Mouse (Mus musculus) cerebellum, adult 2 months (tissue): Measurements from ENCODE around the gene Plcl2. TPM values are rescaled to one million over a fixed set of nuclear protein-coding genes. Genes with fewer than 3 reads are reported as not detected.
"Not testable (repeated sequence)": the region's sequence is repeated elsewhere in the genome, so short reads cannot be mapped to it uniquely, and the experiment has no call there.

ENCODE experiments used
- DNase-seq, 2 experiments: peaks; one replicate each; pipeline ENCODE4 v3.0.0; 2021
- H3K27ac ChIP-seq: fragments of 200-500 bp; 2 replicates; pipeline ENCODE4 v1.5.1; 2012; ENCODE audit warnings: low read length, control low read depth, inconsistent platforms; ENCODE audit not compliant: insufficient read depth
- H3K27me3 ChIP-seq: fragments of 200-500 bp; 2 replicates; pipeline ENCODE4 v1.6.1; 2012; ENCODE audit warnings: inconsistent platforms, mild to moderate bottlenecking, low read length, moderate library complexity; ENCODE audit not compliant: control insufficient read depth, insufficient read depth
- H3K4me1 ChIP-seq: fragments of 200-500 bp; 2 replicates; pipeline ENCODE4 v1.6.1; 2011; ENCODE audit warnings: low read length; ENCODE audit not compliant: control insufficient read depth, insufficient read depth
- H3K4me3 ChIP-seq: fragments of 200-500 bp; replicated peaks from 2 replicates; pipeline ENCODE3; 2011; ENCODE audit warnings: mild to moderate bottlenecking, low read depth, low read length, control low read depth; ENCODE audit not compliant: insufficient read depth
- CTCF ChIP-seq: fragments of 200-500 bp; IDR thresholded peaks from 2 replicates; pipeline ENCODE4 v1.5.1; 2011; ENCODE audit warnings: low read depth, mild to moderate bottlenecking, control low read depth, low read length, moderate library complexity, borderline replicate concordance; ENCODE audit not compliant: insufficient read depth
- POLR2A ChIP-seq: fragments of 200-500 bp; IDR thresholded peaks from 2 replicates; pipeline ENCODE4 v1.6.1; 2011; ENCODE audit warnings: low read length, control low read depth, borderline replicate concordance; ENCODE audit not compliant: insufficient read depth
- WGBS: fragments of 180-500 bp; shearing (Covaris S2); methylation state at CpG from one replicate; pipeline ENCODE4 v1.1.7; 2018; 5-methylcytosine and 5-hydroxymethylcytosine counted together
- polyA plus RNA-seq: library from polyadenylated mRNA; depleted of rRNA; stranded (reverse); fragments of >200 nt; gene quantifications from 2 replicates; pipeline ENCODE4 v1.2.3, GENCODE M21; 2012

Plcl2 gene
- polyA plus RNA-seq, 1 experiment: 26.5 TPM

DNA sequence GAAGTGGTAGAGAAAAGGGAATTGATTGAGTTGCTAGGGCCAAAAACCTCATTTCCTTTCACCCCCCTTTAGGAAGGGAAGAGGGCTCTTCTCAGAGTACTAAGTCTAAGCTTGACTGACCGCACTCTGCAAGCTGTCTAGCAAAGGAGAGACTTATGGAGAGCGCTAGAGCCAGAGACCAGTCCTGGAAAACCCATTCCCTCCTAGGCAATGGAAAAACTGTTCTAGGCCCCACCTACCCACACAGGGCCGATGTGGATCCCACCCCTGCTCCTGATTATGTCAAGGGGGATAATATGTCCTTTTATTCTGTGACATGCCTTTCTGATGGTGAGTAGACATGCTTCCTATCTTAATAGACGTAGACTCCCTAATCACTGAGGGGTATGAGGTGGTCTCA, 116.4 kb downstream of the Plcl2 start:
- TF ChIP-seq POLR2A: no peak
- no peak for TF ChIP-seq CTCF
- 95% methylated on average over 4 of the region's 4 CpGs for WGBS

DNA sequence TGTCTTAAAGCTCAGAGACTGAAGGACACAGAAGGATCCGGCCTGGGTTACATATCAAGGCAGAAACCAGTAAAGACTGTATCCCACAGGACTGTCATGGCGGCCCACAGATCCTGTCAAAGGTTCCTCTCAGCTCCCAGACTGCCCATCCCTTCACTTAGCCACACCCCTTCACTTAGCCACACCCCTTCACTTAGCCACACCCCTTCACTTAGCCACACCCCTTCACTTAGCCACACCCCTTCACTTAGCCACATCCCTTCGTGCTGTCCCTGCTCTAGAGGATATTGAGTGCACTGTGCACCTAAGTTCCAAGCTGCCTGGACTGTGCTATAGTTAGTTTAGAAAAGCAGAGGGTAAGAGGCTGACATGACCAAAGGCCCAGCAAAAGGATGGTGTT, 118.5 kb downstream of the Plcl2 start:
- TF ChIP-seq POLR2A: no peak
- TF ChIP-seq CTCF: no peak
- WGBS: 97% methylated on average over 3 of the region's 3 CpGs
- Histone ChIP-seq H3K4me3 (no peak overlapping the region), H3K27ac (no peak overlapping the region), H3K27me3 (no peaks in the 10 kb centered on the region), H3K4me1 (peaks cover 7% of the 10 kb centered on the region)
- DNase-seq: no peak

More for the DNA sequence above, 116.4 kb downstream of the Plcl2 start:
- Histone ChIP-seq H3K27ac (no peak overlapping the region), H3K27me3 (no peaks in the 10 kb centered on the region), H3K4me3 (no peak overlapping the region), H3K4me1 (peaks cover 7% of the 10 kb centered on the region)
- DNase-seq: no peak

DNA sequence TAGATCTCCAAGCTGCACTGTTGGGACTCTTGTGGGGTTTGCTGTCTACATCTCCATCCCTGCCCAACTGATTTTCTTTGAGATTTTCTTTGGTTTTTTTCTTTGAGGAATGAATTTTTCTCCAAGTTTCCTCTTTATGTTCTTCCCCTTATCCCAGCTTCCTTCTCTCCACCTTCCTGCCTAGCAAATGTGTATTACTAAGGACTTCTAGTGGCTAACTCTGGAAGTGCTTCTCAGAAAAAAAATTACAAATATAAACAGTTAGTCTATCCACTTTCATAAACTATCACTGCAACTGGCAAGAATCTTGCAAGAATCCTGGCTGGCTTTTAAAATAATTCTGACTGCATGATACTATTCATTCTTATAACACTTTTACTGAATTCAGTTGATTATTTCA, 119.5 kb downstream of the Plcl2 start:
- H3K4me3 ChIP-seq: no peak overlapping the region
- DNase-seq: no peak

DNA sequence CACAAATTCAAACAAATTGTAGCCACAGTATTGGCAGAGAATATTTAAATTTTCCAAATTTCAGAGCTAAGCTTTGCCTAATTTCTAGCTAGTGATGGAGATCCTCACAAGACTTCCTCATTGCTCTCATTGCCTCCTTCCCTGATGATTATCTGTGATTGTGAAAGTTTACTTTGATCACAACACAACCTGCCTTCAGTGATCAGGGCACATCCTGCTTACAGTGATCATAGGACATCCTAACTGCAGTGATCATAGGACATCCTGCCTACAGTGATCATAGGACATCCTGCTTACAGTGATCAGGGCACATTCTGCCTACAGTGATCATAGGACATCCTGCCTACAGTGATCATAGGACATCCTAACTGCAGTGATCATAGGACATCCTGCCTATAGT, 121.8 kb downstream of the Plcl2 start:
- not testable (repeated sequence) for H3K4me1 ChIP-seq, H3K27ac ChIP-seq, H3K4me3 ChIP-seq, DNase-seq, H3K27me3 ChIP-seq

More for the DNA sequence above, 119.5 kb downstream of the Plcl2 start:
- Histone ChIP-seq H3K27ac (no peak overlapping the region), H3K4me1 (peaks cover 3% of the 10 kb centered on the region), H3K27me3 (no peaks in the 10 kb centered on the region)
- no peak for TF ChIP-seq CTCF
- TF ChIP-seq POLR2A: no peak

DNA sequence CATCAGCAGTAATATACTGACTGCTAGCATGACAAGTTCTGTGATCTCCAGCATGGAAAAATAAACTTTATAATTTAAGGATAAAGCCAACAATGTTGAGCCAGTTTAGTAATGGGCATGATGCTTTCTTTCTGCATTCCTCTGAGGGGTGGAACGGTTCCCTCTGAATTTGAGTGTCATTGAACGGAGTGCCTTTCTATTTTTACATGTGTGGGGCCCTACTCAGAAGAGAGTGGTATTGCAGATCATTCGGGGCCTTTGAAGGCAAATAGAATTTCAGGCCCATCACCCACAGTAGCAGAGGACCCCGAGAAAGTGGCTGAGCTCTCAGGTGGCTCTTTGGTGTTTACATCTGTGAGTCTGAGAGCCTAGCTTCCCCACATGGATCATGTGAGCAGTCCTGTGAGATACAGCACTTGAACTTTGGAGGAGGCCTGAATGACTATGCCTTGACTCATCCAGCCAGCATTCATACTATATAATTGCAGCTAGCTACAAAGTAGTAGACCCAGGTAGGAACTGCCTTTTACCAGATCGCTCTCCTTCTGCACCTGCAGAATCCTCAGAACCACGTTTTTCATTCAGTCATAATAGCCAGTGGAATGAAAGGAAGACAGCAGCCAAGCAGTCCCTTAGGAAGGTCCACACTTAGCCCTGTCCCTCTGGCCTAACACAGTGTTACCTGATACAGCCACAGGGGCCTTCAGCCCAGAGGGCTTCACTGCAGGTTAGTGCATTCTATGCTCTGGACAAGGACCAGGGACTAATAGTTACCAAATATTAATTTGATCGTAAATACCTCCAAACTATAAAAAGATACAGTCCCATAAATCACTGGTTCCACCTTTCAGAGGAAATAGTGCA, 125.0 kb downstream of the Plcl2 start:
- WGBS: 85% methylated on average over 7 of the region's 7 CpGs
- TF ChIP-seq CTCF (no peak), POLR2A (no peak)

DNA sequence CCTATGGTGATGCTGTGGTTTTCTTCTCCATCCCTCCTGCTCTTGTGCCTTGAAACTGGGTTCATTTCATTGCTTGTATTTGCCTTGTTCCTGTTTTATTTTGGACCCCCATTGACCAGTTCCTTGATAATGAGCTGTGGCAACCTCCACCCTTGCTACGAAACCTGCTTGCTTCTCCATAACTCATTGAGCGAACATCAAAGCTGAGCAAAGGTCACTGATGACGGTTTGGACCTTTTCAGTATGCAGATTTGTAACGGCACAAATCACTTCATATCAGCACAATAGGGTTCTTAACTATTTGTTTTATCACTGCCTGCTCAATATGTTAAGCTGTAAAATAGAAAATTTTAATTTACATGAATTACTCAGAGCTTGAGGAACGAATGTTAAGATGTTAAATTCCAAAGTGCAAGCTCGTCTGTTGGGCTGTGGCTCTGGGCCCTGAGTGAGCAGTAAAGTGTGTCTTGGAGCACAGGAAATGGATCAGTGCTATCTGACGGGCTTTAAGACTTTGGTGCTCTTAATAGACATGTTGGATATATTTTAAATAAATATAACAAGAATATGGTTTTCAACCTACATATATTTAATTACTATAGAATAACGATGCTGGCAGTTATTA, 126.9 kb downstream of the Plcl2 start:
- no peak for DNase-seq
- H3K4me3 ChIP-seq: no peak overlapping the region
- no peaks in the 10 kb centered on the region for H3K27me3 ChIP-seq
- H3K27ac ChIP-seq: no peak overlapping the region
- TF ChIP-seq CTCF: no peak
- no peak for TF ChIP-seq POLR2A
- H3K4me1 ChIP-seq: no peaks in the 10 kb centered on the region
- WGBS: 91% methylated on average over 8 of the region's 8 CpGs

More for the DNA sequence above, 125.0 kb downstream of the Plcl2 start:
- Histone ChIP-seq H3K4me1 (no peaks in the 10 kb centered on the region), H3K27ac (no peak overlapping the region), H3K4me3 (no peak overlapping the region), H3K27me3 (no peaks in the 10 kb centered on the region)
- DNase-seq: no peak

DNA sequence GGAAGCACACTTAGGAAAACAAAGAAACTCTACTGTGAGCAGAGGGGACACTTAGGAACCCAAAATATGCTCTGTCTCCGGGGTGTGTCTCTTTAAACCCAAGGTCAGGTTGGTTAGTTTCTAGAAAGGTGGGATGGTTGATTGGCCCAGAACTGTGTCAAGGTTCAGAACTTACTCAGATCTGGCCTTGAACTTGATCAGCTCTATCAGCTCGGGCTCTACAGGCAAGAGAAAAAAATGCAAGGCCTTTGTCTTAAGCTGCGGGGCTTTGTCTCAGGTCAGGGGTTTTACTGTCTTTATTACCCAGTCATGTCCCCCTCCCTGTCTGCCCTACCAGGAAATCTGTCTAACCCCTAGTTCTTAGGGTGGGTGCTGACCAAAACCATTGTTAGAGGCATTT, 129.6 kb downstream of the Plcl2 start:
- H3K4me3 ChIP-seq: no peak overlapping the region
- DNase-seq: no peak
- H3K4me1 ChIP-seq: peaks cover 6% of the 10 kb centered on the region
- no peak overlapping the region for H3K27ac ChIP-seq
- 87% methylated on average over 3 of the region's 3 CpGs for WGBS
- H3K27me3 ChIP-seq: no peaks in the 10 kb centered on the region
- TF ChIP-seq CTCF (no peak), POLR2A (no peak)

DNA sequence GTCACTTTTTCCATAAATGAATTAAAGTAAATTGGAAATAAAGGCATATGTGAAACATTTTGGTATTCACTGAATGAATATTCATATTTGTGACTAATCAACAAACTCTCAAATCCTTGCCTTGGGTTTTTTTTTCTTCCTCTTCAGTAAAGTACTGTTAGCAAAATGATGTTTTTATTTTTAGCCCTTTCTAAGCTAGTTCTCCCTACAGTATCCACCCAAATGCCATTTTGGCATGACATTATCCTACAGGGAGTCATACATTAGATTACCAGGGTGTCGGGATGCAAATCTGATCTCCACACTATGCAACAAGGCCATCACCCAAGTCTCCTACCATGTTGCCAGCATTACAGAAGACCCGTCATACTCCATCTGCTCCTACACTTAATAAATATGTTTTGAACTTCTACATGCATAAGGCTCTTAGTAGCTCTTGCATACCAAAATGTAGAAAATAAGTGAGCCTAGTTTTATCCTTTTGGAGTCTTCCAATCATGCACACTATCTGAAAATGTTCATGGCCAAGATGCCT, 131.9 kb downstream of the Plcl2 start:
- no peak overlapping the region for H3K4me3 ChIP-seq
- WGBS: 81% methylated on average over 2 of the region's 2 CpGs
- DNase-seq: no peak
- TF ChIP-seq POLR2A (no peak), CTCF (no peak)
- peaks cover 9% of the 10 kb centered on the region for H3K4me1 ChIP-seq
- no peaks in the 10 kb centered on the region for H3K27me3 ChIP-seq
- H3K27ac ChIP-seq: no peak overlapping the region
